Mouse (Mus musculus) megakaryocyte progenitor cell, adult 5-6 weeks (primary cell): Measurements from ENCODE around the gene Zfp784. TPM values are rescaled to one million over a fixed set of nuclear protein-coding genes. Genes with fewer than 3 reads are reported as not detected.
"Not testable (repeated sequence)": the region's sequence is repeated elsewhere in the genome, so short reads cannot be mapped to it uniquely, and the experiment has no call there.

Experiments
- ATAC-seq: replicated peaks from 2 replicates; pipeline ENCODE4 v1.8.0; 2016; ENCODE audit warnings: mild to moderate bottlenecking, moderate TSS enrichment, inconsistent platforms; ENCODE audit not compliant: poor library complexity
- total RNA-seq, 2 experiments: library from RNA; stranded (forward) in 1 of 2; stranded (reverse) in 1 of 2; fragments of 157-497, 149-512 nt in 1 of 2; fragments of 200-1000 nt in 1 of 2; gene quantifications; 2 replicates each; pipeline versions ENCODE4 v1.2.3 to v1.2.4; 2015 to 2017

Zfp784 gene
- total RNA-seq (2015): 0.72 and 1.5 TPM in 2 replicates
- total RNA-seq (2017): 1.6 and 1.7 TPM in 2 replicates

- peak; percentile 91 for ATAC-seq
Observed at GRCm38 (mm10) chr7:5038109-5038732, at the start of gene Zfp784. TSS of gene Zfp784 (minus strand) at chr7:5038446.

- no peak for ATAC-seq
Observed at GRCm38 (mm10) chr7:5087886-5088285, 49.6 kb upstream of the Zfp784 start.

GRCm38 (mm10) chr7:5086921-5087440 lies 48.7 kb upstream of the Zfp784 start:
- no peak for ATAC-seq

- 0 out of 2 replicates have a peak, but pooled peaks have one; percentile 6 for ATAC-seq
Observed at GRCm38 (mm10) chr7:5085512-5085911, 47.3 kb upstream of the Zfp784 start.

- peak; percentile 16 for ATAC-seq
Observed at GRCm38 (mm10) chr7:5083325-5084105, 45.3 kb upstream of the Zfp784 start.

GRCm38 (mm10) chr7:5081939-5082338 lies 43.7 kb upstream of the Zfp784 start:
- no peak for ATAC-seq

GRCm38 (mm10) chr7:5081241-5081640 lies 43.0 kb upstream of the Zfp784 start:
- peak; percentile 38 for ATAC-seq

- ATAC-seq: no peak
Observed at GRCm38 (mm10) chr7:5080815-5081214, 42.6 kb upstream of the Zfp784 start.

- peak; percentile 86 for ATAC-seq
Observed at GRCm38 (mm10) chr7:5080010-5080751, 41.9 kb upstream of the Zfp784 start, which contains the start of gene Epn1. TSS of gene Epn1 (plus strand) at chr7:5080235.

GRCm38 (mm10) chr7:5079365-5080009 lies 41.2 kb upstream of the Zfp784 start:
- not testable (repeated sequence) for ATAC-seq

- no peak for ATAC-seq
Observed at GRCm38 (mm10) chr7:5076931-5077330, 38.7 kb upstream of the Zfp784 start.

GRCm38 (mm10) chr7:5074984-5075383 lies 36.7 kb upstream of the Zfp784 start:
- ATAC-seq: no peak

- peak; percentile 59 for ATAC-seq
Observed at GRCm38 (mm10) chr7:5073586-5073985, 35.3 kb upstream of the Zfp784 start.

GRCm38 (mm10) chr7:5064886-5065285 lies 26.6 kb upstream of the Zfp784 start:
- ATAC-seq: no peak

- peak; percentile 15; the same call in 1 of the 2 replicates for ATAC-seq
Observed at GRCm38 (mm10) chr7:5062360-5063001, 24.2 kb upstream of the Zfp784 start.

- ATAC-seq: peak; percentile 33
Observed at GRCm38 (mm10) chr7:5061774-5062359, 23.6 kb upstream of the Zfp784 start, which contains the start of gene U2af2. TSS of gene U2af2 (plus strand) at chr7:5062143.

- peak; percentile 63 for ATAC-seq
Observed at GRCm38 (mm10) chr7:5060944-5061773, 22.9 kb upstream of the Zfp784 start.

- peak; percentile 32 for ATAC-seq
Observed at GRCm38 (mm10) chr7:5060239-5060731, 22.0 kb upstream of the Zfp784 start.

GRCm38 (mm10) chr7:5059421-5059820 lies 21.2 kb upstream of the Zfp784 start:
- no peak for ATAC-seq
